Mouse (Mus musculus) brain, embryonic 14.5 days (tissue): Measurements from ENCODE around the gene March11.

Experiments
- CTCF ChIP-seq: fragments of 200-500 bp; IDR thresholded peaks from 2 replicates; pipeline ENCODE4 v1.5.1; 2012; ENCODE audit warnings: inconsistent platforms, mild to moderate bottlenecking, moderate library complexity, borderline replicate concordance; ENCODE audit not compliant: insufficient read depth, insufficient read length; ENCODE audit errors: extremely low read depth
- POLR2A ChIP-seq: fragments of 200-500 bp; IDR thresholded peaks from 2 replicates; pipeline ENCODE4 v1.6.1; 2012; ENCODE audit warnings: mild to moderate bottlenecking, inconsistent platforms, borderline replicate concordance; ENCODE audit not compliant: poor library complexity, insufficient read depth, insufficient read length, severe bottlenecking; ENCODE audit errors: extremely low read depth

- TF ChIP-seq CTCF (no peak), POLR2A (no peak)
Observed at GRCm38 (mm10) chr15:26337775-26338174, 28.9 kb downstream of the March11 start.
